Mouse (Mus musculus) testis, adult 2 months (tissue): ENCODE data around the gene Utp6. TPM values are rescaled to one million over a fixed set of nuclear protein-coding genes. Genes with fewer than 3 reads are reported as not detected.
A peak's percentile ranks its signal among the peaks of the same experiment; 100 is the strongest.

Source experiments
- H3K27ac ChIP-seq: fragments of 200-500 bp; 2 replicates; pipeline ENCODE4 v1.5.1; 2012; ENCODE audit warnings: low read depth, low read length; ENCODE audit not compliant: control insufficient read depth, insufficient read depth
- H3K27me3 ChIP-seq: fragments of 200-500 bp; 2 replicates; pipeline ENCODE4 v1.6.1; 2012; ENCODE audit warnings: mild to moderate bottlenecking, low read length, moderate library complexity; ENCODE audit not compliant: control insufficient read depth, insufficient read depth
- H3K36me3 ChIP-seq: fragments of 200-500 bp; 2 replicates; pipeline ENCODE4 v1.6.1; 2012; ENCODE audit warnings: mild to moderate bottlenecking, low read length; ENCODE audit not compliant: control insufficient read depth, insufficient read depth
- H3K4me1 ChIP-seq: fragments of 200-500 bp; 2 replicates; pipeline ENCODE4 v1.6.1; 2012; ENCODE audit warnings: low read length; ENCODE audit not compliant: control insufficient read depth, insufficient read depth
- H3K4me3 ChIP-seq: fragments of 200-500 bp; 2 replicates; pipeline ENCODE4 v1.5.1; 2012; ENCODE audit warnings: low read depth, mild to moderate bottlenecking, low read length, moderate library complexity, mixed read lengths; ENCODE audit not compliant: control insufficient read depth
- CTCF ChIP-seq: fragments of 200-500 bp; IDR thresholded peaks from 2 replicates; pipeline ENCODE4 v1.5.1; 2012; ENCODE audit warnings: low read depth, mild to moderate bottlenecking, inconsistent platforms, low read length, moderate library complexity; ENCODE audit not compliant: control insufficient read depth, insufficient read depth, insufficient replicate concordance
- POLR2A ChIP-seq: fragments of 200-500 bp; IDR thresholded peaks from 2 replicates; pipeline ENCODE4 v1.6.1; 2012; ENCODE audit warnings: low read depth, mild to moderate bottlenecking, inconsistent platforms, low read length, moderate library complexity; ENCODE audit not compliant: control insufficient read depth
- polyA plus RNA-seq: library from polyadenylated mRNA; depleted of rRNA; stranded (reverse); fragments of >200 nt; gene quantifications from 2 replicates; pipeline ENCODE4 v1.2.3, GENCODE M21; 2012

Utp6 gene
- polyA plus RNA-seq, 1 experiment: 2.7 TPM

- Histone ChIP-seq H3K27me3 (no peaks in the 10 kb centered on the region), H3K27ac (no peak overlapping the region), H3K4me3 (no peak overlapping the region), H3K4me1 (no peaks in the 10 kb centered on the region), H3K36me3 (no peaks in the 10 kb centered on the region)
- TF ChIP-seq CTCF: no peak
Measured at GRCm38 (mm10) chr11:79947265-79947664, 14.9 kb downstream of the Utp6 start.

- H3K27me3 ChIP-seq: no peaks in the 10 kb centered on the region
- TF ChIP-seq POLR2A (no peak), CTCF (no peak)
- H3K36me3 ChIP-seq: no peaks in the 10 kb centered on the region; the same call in 1 of the 2 replicates
Measured at GRCm38 (mm10) chr11:79943601-79944000, 18.6 kb downstream of the Utp6 start.

GRCm38 (mm10) chr11:79943136-79943535 lies 19.1 kb downstream of the Utp6 start:
- Histone ChIP-seq H3K4me3 (no peak overlapping the region), H3K4me1 (no peaks in the 10 kb centered on the region), H3K27ac (no peak overlapping the region), H3K36me3 (no peaks in the 10 kb centered on the region; the same call in 1 of the 2 replicates), H3K27me3 (no peaks in the 10 kb centered on the region)
- no peak for TF ChIP-seq POLR2A
- TF ChIP-seq CTCF: no peak

More at GRCm38 (mm10) chr11:79943601-79944000, 18.6 kb downstream of the Utp6 start:
- no peak overlapping the region for H3K27ac ChIP-seq
- H3K4me3 ChIP-seq: no peak overlapping the region
- no peaks in the 10 kb centered on the region for H3K4me1 ChIP-seq

GRCm38 (mm10) chr11:79935766-79936165 lies 26.4 kb downstream of the Utp6 start:
- H3K4me3 ChIP-seq: no peak overlapping the region
- H3K4me1 ChIP-seq: no peaks in the 10 kb centered on the region
- no peaks in the 10 kb centered on the region; the same call in 1 of the 2 replicates for H3K36me3 ChIP-seq
- no peak for TF ChIP-seq CTCF
- no peak for TF ChIP-seq POLR2A
- no peaks in the 10 kb centered on the region for H3K27me3 ChIP-seq
- H3K27ac ChIP-seq: no peak overlapping the region

GRCm38 (mm10) chr11:79922766-79923165 lies 39.4 kb downstream of the Utp6 start:
- no peak overlapping the region for H3K4me3 ChIP-seq
- H3K27me3 ChIP-seq: no peaks in the 10 kb centered on the region
- H3K27ac ChIP-seq: no peak overlapping the region
- H3K36me3 ChIP-seq: no peaks in the 10 kb centered on the region
- no peaks in the 10 kb centered on the region for H3K4me1 ChIP-seq
- TF ChIP-seq CTCF: no peak
- TF ChIP-seq POLR2A: no peak

GRCm38 (mm10) chr11:79922157-79922556 lies 40.0 kb downstream of the Utp6 start:
- H3K36me3 ChIP-seq: no peaks in the 10 kb centered on the region
- no peak overlapping the region for H3K27ac ChIP-seq
- H3K4me1 ChIP-seq: no peaks in the 10 kb centered on the region
- H3K4me3 ChIP-seq: no peak overlapping the region
- TF ChIP-seq CTCF: no peak
- no peaks in the 10 kb centered on the region for H3K27me3 ChIP-seq

GRCm38 (mm10) chr11:79920505-79921025 lies 41.6 kb downstream of the Utp6 start:
- Histone ChIP-seq H3K4me3 (no peak overlapping the region), H3K27me3 (no peaks in the 10 kb centered on the region), H3K27ac (no peak overlapping the region), H3K36me3 (no peaks in the 10 kb centered on the region), H3K4me1 (no peaks in the 10 kb centered on the region)
- TF ChIP-seq CTCF (no peak), POLR2A (no peak)

- Histone ChIP-seq H3K27me3 (no peaks in the 10 kb centered on the region), H3K27ac (no peak overlapping the region), H3K4me3 (no peak overlapping the region), H3K4me1 (no peaks in the 10 kb centered on the region), H3K36me3 (no peaks in the 10 kb centered on the region)
- TF ChIP-seq CTCF (peak; percentile 81; the same call in 1 of the 2 replicates), POLR2A (no peak)
Measured at GRCm38 (mm10) chr11:79919685-79920504, 42.3 kb downstream of the Utp6 start.
